Mouse (Mus musculus): ENCODE measurements around the gene Wdr34. TPM values are rescaled to one million over a fixed set of nuclear protein-coding genes. Genes with fewer than 3 reads are reported as not detected.

The Wdr34 gene
- polyA plus RNA-seq (2016; fragmentation: Nextera tagmentation; extraction: Ambion mirVana) = 37.7 and 43.1 TPM in 2 replicates

- H3K4me1 ChIP-seq (replicated peaks) = peaks cover 7% of the 10 kb centered on the region; the same call in 1 of the 2 replicates
- peak; percentile 79 for ATAC-seq (ENCODE audit: insufficient number of reproducible peaks, insufficient read depth, low FRiP score, low TSS enrichment, low read depth)
- peak within 1 kb of the TSS; percentile 72 for H3K4me2 ChIP-seq
- peak within 1 kb of the TSS; percentile 76 for H3K9ac ChIP-seq (replicated peaks)
- H3K27ac ChIP-seq = peak within 1 kb of the TSS; percentile 90
- H3K9me3 ChIP-seq = no peaks in the 10 kb centered on the region
- 1% methylated on average over 54 of the region's 54 CpGs for WGBS
- H3K27me3 ChIP-seq = no peaks in the 10 kb centered on the region
- H3K36me3 ChIP-seq = peaks cover 17% of the 10 kb centered on the region
- H3K4me3 ChIP-seq (replicated peaks) = peak within 1 kb of the TSS; percentile 80
Measured at GRCm38 (mm10) chr2:30048699-30049388, at the start of gene Wdr34. Gene Wdr34, minus strand, starts transcription at chr2:30048881.

DNA sequence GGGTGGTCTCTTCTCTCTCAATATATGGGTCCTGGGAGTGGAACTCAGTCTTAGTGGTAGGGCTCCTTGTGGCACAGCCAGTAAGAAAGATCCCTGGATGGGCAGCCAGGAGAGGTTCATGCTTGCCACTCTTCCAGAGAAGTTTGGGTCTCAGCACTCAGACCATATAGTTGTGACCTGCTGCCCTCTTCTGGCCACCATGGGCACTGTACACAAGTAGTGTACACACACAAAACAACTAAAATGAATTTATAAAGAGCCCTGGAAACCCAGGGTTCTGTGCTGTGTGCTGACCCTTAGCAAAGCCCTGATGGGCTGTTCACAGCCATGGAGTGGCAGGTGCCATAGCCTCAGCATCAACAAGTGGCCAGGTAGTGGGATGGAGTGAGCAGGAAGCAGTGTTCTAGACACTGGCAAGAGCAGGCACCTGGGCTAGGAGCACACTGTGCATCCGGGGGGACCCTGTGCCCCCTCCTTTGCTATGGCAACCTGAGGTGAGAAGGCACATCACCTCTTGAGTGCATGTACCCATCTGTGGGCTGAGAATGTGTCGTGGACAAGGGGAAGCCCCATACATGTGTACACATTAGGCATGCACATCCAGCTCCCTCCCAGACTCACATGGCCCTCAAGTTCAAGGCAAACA lies 47.3 kb upstream of the Wdr34 start:
- H3K9ac ChIP-seq (replicated peaks) = no peak overlapping the region
- H3K27ac ChIP-seq = no peak overlapping the region
- H3K4me1 ChIP-seq (replicated peaks) = peaks cover 22% of the 10 kb centered on the region
- no peak overlapping the region for H3K4me2 ChIP-seq
- no peaks in the 10 kb centered on the region for H3K27me3 ChIP-seq
- no peak overlapping the region for H3K4me3 ChIP-seq (replicated peaks)
- H3K9me3 ChIP-seq = no peaks in the 10 kb centered on the region
- 79% methylated on average over 2 of the region's 2 CpGs for WGBS
- H3K36me3 ChIP-seq = peaks cover 59% of the 10 kb centered on the region
- ATAC-seq (ENCODE audit: insufficient number of reproducible peaks, insufficient read depth, low FRiP score, low TSS enrichment, low read depth) = no peak

DNA sequence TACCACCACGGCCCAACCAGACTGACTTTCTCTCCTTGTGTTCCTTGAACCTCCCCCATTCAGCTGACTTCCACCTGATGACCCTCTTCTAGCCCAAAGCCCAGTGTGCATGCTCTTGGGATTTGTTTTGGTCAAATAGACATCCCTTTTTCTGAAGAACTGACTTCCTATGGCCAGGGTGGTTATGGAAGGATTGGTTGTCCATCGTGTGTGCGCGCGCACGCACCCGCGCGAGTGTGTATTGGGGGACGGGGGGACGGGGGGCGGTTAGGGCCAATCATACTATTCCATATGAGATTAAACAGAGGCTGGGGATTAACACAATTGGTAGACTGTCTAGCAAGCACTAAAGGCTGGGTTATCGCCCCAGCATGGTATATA lies 45.5 kb upstream of the Wdr34 start:
- peaks cover 55% of the 10 kb centered on the region for H3K36me3 ChIP-seq
- peak overlapping the region; percentile 5; the same call in 1 of the 2 replicates for H3K27ac ChIP-seq
- no peaks in the 10 kb centered on the region for H3K9me3 ChIP-seq
- WGBS = 3% methylated on average over 13 of the region's 13 CpGs
- H3K27me3 ChIP-seq = no peaks in the 10 kb centered on the region
- peak overlapping the region; percentile 63 for H3K4me3 ChIP-seq (replicated peaks)
- peaks cover 22% of the 10 kb centered on the region for H3K4me1 ChIP-seq (replicated peaks)
- ATAC-seq (ENCODE audit: insufficient number of reproducible peaks, insufficient read depth, low FRiP score, low TSS enrichment, low read depth) = 0 out of 2 replicates have a peak, but pooled peaks have one; percentile 1
- peak overlapping the region; percentile 84 for H3K4me2 ChIP-seq
- H3K9ac ChIP-seq (replicated peaks) = peak overlapping the region; percentile 60

DNA sequence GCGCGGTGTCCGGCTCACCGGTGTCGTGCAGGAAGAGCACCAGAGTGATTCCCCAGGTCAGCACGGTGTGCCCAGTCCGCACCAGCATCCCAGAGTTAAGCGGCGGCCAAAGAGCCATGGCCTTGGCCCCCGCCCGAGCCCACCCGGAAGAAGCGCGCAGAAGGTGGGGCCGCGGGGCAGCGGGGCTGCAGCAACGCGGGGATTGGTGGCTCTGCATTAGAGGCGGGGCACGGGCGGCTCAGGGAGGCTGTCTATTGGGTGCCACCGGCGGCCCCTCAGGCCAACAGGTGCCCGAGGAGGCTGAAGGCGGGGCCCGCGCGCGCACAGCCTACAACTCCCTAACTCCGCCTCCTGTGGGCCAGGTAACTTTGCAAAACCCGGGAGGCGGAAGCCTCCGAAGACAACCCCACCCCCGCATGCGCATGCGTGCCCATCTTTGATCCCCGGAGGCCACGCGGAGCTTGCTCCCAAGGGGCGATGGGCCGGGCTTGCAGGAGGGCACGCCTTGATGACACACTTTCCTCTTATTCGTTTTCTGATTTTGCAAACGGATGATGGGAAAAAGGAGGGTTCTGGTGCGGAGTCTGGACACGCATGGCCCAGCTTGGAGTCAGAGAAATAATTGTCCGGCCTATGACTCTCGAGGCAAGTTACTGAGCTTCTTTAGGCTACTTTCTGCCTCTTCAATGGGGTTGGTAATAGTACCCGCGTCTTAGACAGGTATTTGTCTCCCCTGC lies 45.0 kb upstream of the Wdr34 start, which contains the start of gene Zdhhc12:
Zdhhc12 (minus strand) TSS at position 178 of the 737 bp plus-strand sequence.
- Histone ChIP-seq H3K4me2 (peak within 1 kb of the TSS; percentile 84), H3K9ac (replicated peaks) (peak within 1 kb of the TSS; percentile 66), H3K36me3 (peaks cover 49% of the 10 kb centered on the region), H3K27me3 (no peaks in the 10 kb centered on the region), H3K27ac (peak within 1 kb of the TSS; percentile 23; the same call in 1 of the 2 replicates), H3K9me3 (no peaks in the 10 kb centered on the region), H3K4me1 (replicated peaks) (peaks cover 22% of the 10 kb centered on the region), H3K4me3 (replicated peaks) (peak within 1 kb of the TSS; percentile 63)
- under 1% methylated on average over 51 of the region's 51 CpGs for WGBS
- peak; percentile 95 for ATAC-seq (ENCODE audit: insufficient number of reproducible peaks, insufficient read depth, low FRiP score, low TSS enrichment, low read depth)

DNA sequence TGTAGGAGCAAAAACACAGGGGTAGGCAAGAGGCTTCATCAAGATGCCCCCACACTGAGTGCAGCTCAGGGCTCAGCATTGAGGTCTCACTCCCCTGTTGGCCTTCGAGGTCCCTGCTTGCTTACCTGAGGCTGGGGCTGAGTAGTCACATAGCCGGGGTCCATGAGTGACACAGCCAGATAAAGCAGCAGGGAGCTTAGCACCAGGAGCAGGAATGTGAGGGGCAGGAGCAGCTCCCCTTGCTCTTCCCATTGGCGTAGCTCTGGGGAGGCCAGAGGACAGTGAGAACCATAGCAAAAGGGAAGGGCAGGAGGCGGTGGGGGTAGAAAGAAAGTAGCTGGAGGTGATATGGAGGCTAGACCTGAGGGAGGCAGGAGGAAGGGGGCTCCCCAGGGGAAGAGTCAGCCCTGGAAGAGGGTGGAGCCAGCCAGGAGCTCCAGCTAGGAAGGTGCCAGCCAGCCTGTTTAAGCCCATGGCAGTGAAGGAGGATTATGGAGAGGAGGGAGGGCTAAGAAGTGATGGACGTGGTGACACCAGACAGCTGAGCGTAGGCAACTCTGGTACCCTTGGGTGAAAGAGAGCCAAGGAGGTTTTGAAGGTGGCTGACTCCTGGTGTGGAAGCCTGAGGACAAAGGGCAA lies 43.7 kb upstream of the Wdr34 start:
- ATAC-seq (ENCODE audit: insufficient number of reproducible peaks, insufficient read depth, low FRiP score, low TSS enrichment, low read depth) = no peak
- H3K27ac ChIP-seq = no peak overlapping the region
- WGBS = 52% methylated on average over 6 of the region's 6 CpGs
- H3K27me3 ChIP-seq = no peaks in the 10 kb centered on the region
- H3K9ac ChIP-seq (replicated peaks) = peak overlapping the region; percentile 66; the same call in 1 of the 2 replicates
- H3K9me3 ChIP-seq = no peaks in the 10 kb centered on the region
- peak overlapping the region; percentile 84 for H3K4me2 ChIP-seq
- peak overlapping the region; percentile 63 for H3K4me3 ChIP-seq (replicated peaks)
- peaks cover 22% of the 10 kb centered on the region for H3K4me1 ChIP-seq (replicated peaks)
- peaks cover 41% of the 10 kb centered on the region for H3K36me3 ChIP-seq

DNA sequence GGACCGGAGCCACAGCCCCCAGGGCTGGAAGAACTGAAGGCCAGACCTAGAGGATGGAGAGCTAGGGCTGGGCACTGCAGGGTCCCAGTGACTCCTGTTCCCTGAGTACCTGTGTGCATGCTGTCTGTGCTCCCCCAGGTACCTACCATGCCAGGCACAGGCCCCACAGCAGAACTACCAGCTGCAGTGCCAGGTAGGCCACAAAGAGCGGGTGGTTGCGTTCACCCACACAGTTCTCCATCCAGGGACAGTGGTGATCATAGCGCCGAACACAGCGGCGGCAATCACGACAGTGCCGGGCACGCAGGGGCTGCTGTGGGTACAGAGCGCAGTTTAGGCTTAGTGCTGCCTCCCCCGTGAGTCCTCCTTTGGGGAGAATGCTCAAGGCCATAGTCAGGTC lies 42.8 kb upstream of the Wdr34 start:
- ATAC-seq (ENCODE audit: insufficient number of reproducible peaks, insufficient read depth, low FRiP score, low TSS enrichment, low read depth) = no peak
- Histone ChIP-seq H3K4me2 (no peak overlapping the region), H3K27ac (no peak overlapping the region), H3K9ac (replicated peaks) (no peak overlapping the region), H3K9me3 (no peaks in the 10 kb centered on the region), H3K36me3 (peaks cover 44% of the 10 kb centered on the region), H3K4me1 (replicated peaks) (peaks cover 22% of the 10 kb centered on the region), H3K4me3 (replicated peaks) (no peak overlapping the region), H3K27me3 (no peaks in the 10 kb centered on the region)
- WGBS = 94% methylated on average over 12 of the region's 12 CpGs

DNA sequence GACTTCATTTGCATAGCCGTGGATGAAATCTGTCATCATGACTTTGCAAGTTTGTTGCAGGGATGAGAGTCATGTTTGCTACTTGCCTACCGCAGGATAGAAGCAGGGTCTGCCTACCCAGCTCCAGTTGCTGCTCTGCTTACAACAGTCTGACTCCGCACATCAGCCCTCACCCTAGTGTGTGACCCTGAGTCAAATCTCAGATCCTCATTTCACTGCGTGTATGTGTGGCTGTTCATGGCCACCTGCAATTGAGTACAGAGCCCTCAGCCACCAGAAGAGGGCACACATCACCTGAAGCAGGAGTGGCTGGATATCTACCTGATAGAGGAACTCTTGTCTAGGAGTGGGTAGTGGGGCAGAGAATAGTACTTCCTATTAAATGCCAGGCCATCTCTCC lies 38.6 kb upstream of the Wdr34 start:
- H3K27ac ChIP-seq = no peak overlapping the region
- no peak overlapping the region for H3K9ac ChIP-seq (replicated peaks)
- no peaks in the 10 kb centered on the region for H3K27me3 ChIP-seq
- no peak overlapping the region for H3K4me2 ChIP-seq
- no peak overlapping the region for H3K4me3 ChIP-seq (replicated peaks)
- H3K4me1 ChIP-seq (replicated peaks) = peaks cover 10% of the 10 kb centered on the region
- WGBS = 92% methylated on average over 4 of the region's 4 CpGs
- H3K36me3 ChIP-seq = peaks cover 36% of the 10 kb centered on the region
- no peak for ATAC-seq (ENCODE audit: insufficient number of reproducible peaks, insufficient read depth, low FRiP score, low TSS enrichment, low read depth)
- H3K9me3 ChIP-seq = no peaks in the 10 kb centered on the region

DNA sequence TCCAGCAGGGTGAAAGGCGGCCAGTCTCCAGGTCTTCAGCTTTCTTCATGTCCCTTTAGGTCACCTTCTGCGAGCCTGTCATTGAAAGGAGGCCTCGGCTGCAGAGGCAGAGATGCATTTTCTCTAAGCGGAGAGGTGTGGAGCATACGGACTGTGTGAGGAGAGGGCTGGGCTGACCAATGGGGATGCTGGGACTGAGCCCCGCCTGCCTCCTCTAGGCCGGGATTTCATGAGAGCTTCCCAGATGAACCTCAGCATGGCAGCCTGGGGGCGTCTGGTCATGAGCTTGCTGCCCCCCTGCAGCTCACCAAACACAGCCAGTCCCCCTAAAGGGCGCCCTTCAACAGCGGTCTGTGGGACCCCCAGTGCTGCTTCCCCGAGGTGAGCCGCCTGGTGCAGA lies 36.0 kb upstream of the Wdr34 start:
- no peaks in the 10 kb centered on the region for H3K27me3 ChIP-seq
- no peak overlapping the region for H3K27ac ChIP-seq
- H3K4me1 ChIP-seq (replicated peaks) = peaks cover 10% of the 10 kb centered on the region
- H3K9ac ChIP-seq (replicated peaks) = no peak overlapping the region; the same call in 1 of the 2 replicates
- whole genome bisulfite sequencing = 9% methylated on average over 12 of the region's 12 CpGs
- H3K9me3 ChIP-seq = no peaks in the 10 kb centered on the region
- peaks cover 10% of the 10 kb centered on the region for H3K36me3 ChIP-seq
- H3K4me3 ChIP-seq (replicated peaks) = peak overlapping the region; percentile 24
- peak overlapping the region; percentile 51 for H3K4me2 ChIP-seq
- peak; percentile 49; the same call in 1 of the 2 replicates for ATAC-seq (ENCODE audit: insufficient number of reproducible peaks, insufficient read depth, low FRiP score, low TSS enrichment, low read depth)

GRCm38 (mm10) chr2:30084113-30084512 lies 35.4 kb upstream of the Wdr34 start:
- no peaks in the 10 kb centered on the region for H3K27me3 ChIP-seq
- 47% methylated on average over 5 of the region's 5 CpGs for WGBS
- H3K4me2 ChIP-seq = peak overlapping the region; percentile 51
- H3K9me3 ChIP-seq = no peaks in the 10 kb centered on the region
- H3K4me1 ChIP-seq (replicated peaks) = peaks cover 10% of the 10 kb centered on the region
- H3K4me3 ChIP-seq (replicated peaks) = no peak overlapping the region; the same call in 1 of the 2 replicates
- H3K9ac ChIP-seq (replicated peaks) = no peak overlapping the region; the same call in 1 of the 2 replicates
- no peak for ATAC-seq (ENCODE audit: insufficient number of reproducible peaks, insufficient read depth, low FRiP score, low TSS enrichment, low read depth)
- H3K36me3 ChIP-seq = peaks cover 10% of the 10 kb centered on the region; the same call in 1 of the 2 replicates
- H3K27ac ChIP-seq = no peak overlapping the region

DNA sequence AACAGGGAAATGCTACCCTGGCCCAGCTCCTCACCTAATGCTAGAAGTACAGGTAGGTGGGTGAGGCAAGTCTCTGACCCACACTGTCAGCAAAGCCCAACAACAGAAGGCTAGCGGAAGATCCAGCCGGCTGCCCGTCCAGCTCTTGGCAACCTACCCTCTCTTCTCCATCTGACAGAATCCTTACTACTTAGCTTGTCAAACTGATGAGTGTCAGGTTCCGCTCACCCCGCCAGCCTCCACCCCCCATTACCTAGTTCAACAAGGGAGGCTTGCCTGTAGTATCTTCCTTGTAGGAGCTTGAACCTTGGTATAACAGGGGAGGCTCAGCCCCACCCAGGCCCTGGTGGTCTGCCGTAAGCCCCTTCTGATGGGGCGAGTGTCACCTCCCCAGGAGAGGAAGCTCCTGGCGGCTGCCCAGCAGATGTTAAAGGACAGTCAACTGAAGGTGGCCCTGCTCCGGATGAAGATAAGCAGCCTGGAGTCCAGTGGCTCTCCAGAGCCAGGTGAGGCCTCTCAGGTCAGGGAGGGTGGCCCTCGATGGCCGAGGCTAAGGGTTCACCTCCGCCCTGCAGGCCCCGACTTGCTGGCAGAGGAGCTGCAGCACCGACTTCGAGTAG lies 31.6 kb upstream of the Wdr34 start:
- no peak overlapping the region for H3K9ac ChIP-seq (replicated peaks)
- H3K36me3 ChIP-seq = no peaks in the 10 kb centered on the region
- ATAC-seq (ENCODE audit: insufficient number of reproducible peaks, insufficient read depth, low FRiP score, low TSS enrichment, low read depth) = no peak
- no peak overlapping the region for H3K4me3 ChIP-seq (replicated peaks)
- 83% methylated on average over 15 of the region's 15 CpGs for WGBS
- no peaks in the 10 kb centered on the region for H3K9me3 ChIP-seq
- H3K27ac ChIP-seq = no peak overlapping the region
- H3K4me1 ChIP-seq (replicated peaks) = peaks cover 20% of the 10 kb centered on the region
- no peaks in the 10 kb centered on the region for H3K27me3 ChIP-seq
- H3K4me2 ChIP-seq = no peak overlapping the region
